Mouse (Mus musculus) liver, adult 2 months (tissue): ENCODE measurements around the gene Slc6a18.
"Not testable (repeated sequence)": the region's sequence is repeated elsewhere in the genome, so short reads cannot be mapped to it uniquely, and the experiment has no call there.

Source experiments
- CTCF ChIP-seq: fragments of 200-500 bp; IDR thresholded peaks from 2 replicates; pipeline ENCODE4 v1.5.1; 2011; ENCODE audit warnings: low read depth, low read length, control low read depth
- POLR2A ChIP-seq: fragments of 200-500 bp; IDR thresholded peaks from 2 replicates; pipeline ENCODE4 v1.6.1; 2011; ENCODE audit warnings: low read length, control low read depth; ENCODE audit not compliant: insufficient read depth; ENCODE audit errors: extremely low read depth

DNA sequence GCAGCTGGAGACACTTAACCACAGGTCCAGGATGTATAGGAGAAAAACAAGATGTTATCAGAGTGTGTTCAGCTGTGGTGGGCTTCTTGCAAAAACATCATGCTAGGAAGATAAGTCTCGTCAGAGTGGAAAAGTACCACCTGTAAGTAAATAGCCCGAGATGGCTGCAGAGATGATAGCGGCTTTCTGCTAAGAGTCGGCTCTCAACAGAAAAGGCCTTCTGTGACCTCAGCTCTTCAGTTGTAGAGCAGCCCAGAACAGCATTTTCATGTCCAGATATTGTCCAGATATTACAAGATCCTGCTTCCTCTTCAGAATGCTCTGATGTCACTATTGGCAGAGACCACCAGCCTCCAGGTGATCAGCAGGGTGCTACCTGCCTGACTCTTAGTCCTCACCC is 25.7 kb upstream of the Slc6a18 start:
- TF ChIP-seq POLR2A, CTCF: not testable (repeated sequence)
